Mouse (Mus musculus) forebrain, postnatal 0 days (tissue): ENCODE data around the gene Ggct. TPM values are rescaled to one million over a fixed set of nuclear protein-coding genes. Genes with fewer than 3 reads are reported as not detected.

Experiments used
- ATAC-seq: fragments of 200-750 bp; cut with Nextera tagmentation; 2 replicates; pipeline ENCODE4 v1.8.0; 2017; ENCODE audit warnings: mild to moderate bottlenecking, moderate library complexity
- DNase-seq: peaks from one replicate; pipeline ENCODE4 v3.0.0-alpha.2; 2015
- H3K27ac ChIP-seq: fragments of 300-500 bp; sonication (generic); 2 replicates; pipeline ENCODE4 v1.5.1; 2014; ENCODE audit warnings: low read depth, mild to moderate bottlenecking, antibody characterized with exemption, low read length, moderate library complexity, mixed read lengths
- H3K27me3 ChIP-seq: fragments of 300-500 bp; sonication (generic); 2 replicates; pipeline ENCODE4 v1.6.1; 2014; ENCODE audit warnings: mild to moderate bottlenecking, low read length, mixed read lengths; ENCODE audit not compliant: insufficient read depth
- H3K36me3 ChIP-seq: fragments of 300-500 bp; sonication (generic); 2 replicates; pipeline ENCODE4 v1.6.1; 2014; ENCODE audit warnings: mild to moderate bottlenecking, moderate library complexity; ENCODE audit not compliant: insufficient read depth
- H3K4me1 ChIP-seq: fragments of 300-500 bp; sonication (generic); 2 replicates; pipeline ENCODE4 v1.6.1; 2014; ENCODE audit warnings: antibody characterized with exemption; ENCODE audit not compliant: insufficient read depth
- H3K4me2 ChIP-seq: fragments of 300-500 bp; sonication (generic); 2 replicates; pipeline ENCODE4 v1.6.1; 2014; ENCODE audit warnings: low read depth, mild to moderate bottlenecking, moderate library complexity
- H3K4me3 ChIP-seq: fragments of 300-500 bp; sonication (generic); 2 replicates; pipeline ENCODE4 v1.5.1; 2014; ENCODE audit warnings: low read depth, low read length, mixed read lengths
- H3K9ac ChIP-seq: fragments of 300-500 bp; sonication (generic); 2 replicates; pipeline ENCODE4 v1.6.1; 2014; ENCODE audit warnings: mild to moderate bottlenecking
- H3K9me3 ChIP-seq: fragments of 300-500 bp; sonication (generic); 2 replicates; pipeline ENCODE4 v1.6.1; 2016; ENCODE audit warnings: low read length
- CTCF ChIP-seq: sonication (generic); IDR thresholded peaks from 2 replicates; pipeline ENCODE4 v1.5.1; 2016; ENCODE audit warnings: antibody characterized with exemption, control low read depth, low read depth
- WGBS: fragments of 180-500 bp; shearing (Covaris S2); extraction: QIAGEN DNeasy Blood & Tissue Kit; methylation state at CpG from one replicate; pipeline ENCODE4 v1.1.7; 2014; 5-methylcytosine and 5-hydroxymethylcytosine counted together
- polyA plus RNA-seq: library from polyadenylated mRNA; unstranded; fragments of >200 nt; fragmentation: Nextera tagmentation; extraction: Ambion mirVana; gene quantifications from 2 replicates; pipeline ENCODE4 v1.2.1, GENCODE M21; 2015
- total RNA-seq: library from RNA; depleted of rRNA; stranded (reverse); fragments of >200 nt; gene quantifications from 2 replicates; pipeline ENCODE4 v1.2.3, GENCODE M21; 2014; rRNA removed

Ggct gene
- total and polyA plus RNA-seq, 2 experiments from 2014 or later = 2.8 to 22.2 TPM

DNA sequence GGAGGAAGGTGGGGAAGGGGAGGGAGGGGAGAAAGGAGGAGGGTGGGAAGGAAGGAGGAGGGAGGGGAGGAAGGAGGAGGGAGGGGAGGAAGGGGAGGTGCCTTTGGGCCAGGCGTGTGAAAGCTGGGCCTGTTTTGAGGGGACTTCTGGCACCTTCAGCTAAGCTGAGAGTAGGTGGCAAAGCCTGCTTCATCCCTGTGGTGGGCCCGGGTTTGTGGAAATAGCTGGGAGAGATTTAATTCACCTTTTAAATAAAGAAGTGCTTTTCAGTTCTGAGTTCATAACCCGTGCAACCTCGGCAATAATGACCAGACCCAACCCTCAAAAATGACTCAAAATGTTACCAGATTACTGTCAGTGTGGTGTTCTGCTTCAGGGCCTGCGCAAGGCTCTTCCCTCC, 59.5 kb downstream of the Ggct start:
- no peak overlapping the region for H3K27ac ChIP-seq
- ATAC-seq (no peak), DNase-seq (no peak)
- H3K9me3 ChIP-seq = no peaks in the 10 kb centered on the region
- H3K4me2 ChIP-seq = no peak overlapping the region
- H3K27me3 ChIP-seq = no peaks in the 10 kb centered on the region
- WGBS = 82% methylated on average over 5 of the region's 5 CpGs
- H3K36me3 ChIP-seq = no peaks in the 10 kb centered on the region
- no peak for TF ChIP-seq CTCF
- H3K4me3 ChIP-seq = no peak overlapping the region
- H3K4me1 ChIP-seq = no peaks in the 10 kb centered on the region
- H3K9ac ChIP-seq = no peak overlapping the region

Other genes with a start within 250 kb of the Ggct start
- gene Znrf2, start 176.0 kb downstream of the Ggct start, total RNA-seq = 74.2 and 83.8 TPM in 2 replicates
- gene Znrf2, start 176.0 kb downstream of the Ggct start, polyA plus RNA-seq = 11.2 and 13.1 TPM in 2 replicates
- gene Nod1, start 20.3 kb downstream of the Ggct start, total RNA-seq = 1.8 and 2.3 TPM in 2 replicates
- gene Nod1, start 20.3 kb downstream of the Ggct start, polyA plus RNA-seq = 1.5 and 2.0 TPM in 2 replicates
- gene Gars, start 45.1 kb upstream of the Ggct start, total RNA-seq = 180 and 191 TPM in 2 replicates
- gene Gars, start 45.1 kb upstream of the Ggct start, polyA plus RNA-seq = 222 TPM in 2 replicates
- 1.1 and 1.3 TPM in 2 replicates for gene Crhr2, start 140.1 kb upstream of the Ggct start, total RNA-seq
- gene Crhr2, start 140.1 kb upstream of the Ggct start, polyA plus RNA-seq = 1.2 and 1.6 TPM in 2 replicates
- gene Inmt, start 182.1 kb upstream of the Ggct start, total RNA-seq = not detected in 2 replicates
- 0.13 TPM in 1 of 2 replicates, not detected in the other for gene Inmt, start 182.1 kb upstream of the Ggct start, polyA plus RNA-seq
- 11.9 and 16.8 TPM in 2 replicates for gene Mindy4, start 210.4 kb upstream of the Ggct start, total RNA-seq
- gene Mindy4, start 210.4 kb upstream of the Ggct start, polyA plus RNA-seq = 9.3 and 12.5 TPM in 2 replicates